Mouse (Mus musculus): ENCODE measurements around the gene G430095P16Rik. TPM values are rescaled to one million over a fixed set of nuclear protein-coding genes. Genes with fewer than 3 reads are reported as not detected.

The G430095P16Rik gene
- total RNA-seq (2021) = 1 to 10 TPM in 1 of 2 experiments, under 1 TPM in 1; 0.66 to 1.1 TPM
- long read RNA-seq, experiment 1, partial matches to known transcripts = 0 of 1 reads
- long read RNA-seq, experiment 1, other reads (novel, unspliced or antisense) = 0 of 1 reads
- long read RNA-seq, experiment 2 = 0 reads

- peak; percentile 84 for DNase-seq
- intact Hi-C loops (cut with DNase I; ENCODE audit: low total_unique reads) = no loop called here
These were observed at the start of gene G430095P16Rik for GRCm38 (mm10) chr8:84722850-84723570. TSS of gene G430095P16Rik (plus strand) at chr8:84723007.

DNA sequence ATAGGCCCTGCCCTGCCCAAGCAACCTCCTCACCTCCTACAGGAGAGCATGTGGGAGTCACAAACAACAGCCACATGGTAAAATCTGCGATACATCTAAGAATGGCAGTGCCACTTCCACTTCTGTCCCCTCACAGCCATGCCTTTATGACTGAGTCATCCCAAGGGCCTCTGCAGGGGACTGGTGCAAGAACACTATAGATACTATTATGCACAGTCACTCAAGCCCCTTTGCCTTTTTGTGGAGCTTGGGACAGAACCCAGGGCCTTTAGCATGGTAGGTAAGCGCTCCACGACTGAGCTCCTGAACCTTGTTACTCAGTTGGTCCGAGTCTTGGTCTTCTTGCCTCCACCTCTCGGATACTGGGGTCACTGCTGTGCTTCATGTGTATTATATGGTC lies 45.5 kb upstream of the G430095P16Rik start:
- no peak for DNase-seq
- intact Hi-C loops (cut with DNase I; ENCODE audit: low total_unique reads) = no loop called here

DNA sequence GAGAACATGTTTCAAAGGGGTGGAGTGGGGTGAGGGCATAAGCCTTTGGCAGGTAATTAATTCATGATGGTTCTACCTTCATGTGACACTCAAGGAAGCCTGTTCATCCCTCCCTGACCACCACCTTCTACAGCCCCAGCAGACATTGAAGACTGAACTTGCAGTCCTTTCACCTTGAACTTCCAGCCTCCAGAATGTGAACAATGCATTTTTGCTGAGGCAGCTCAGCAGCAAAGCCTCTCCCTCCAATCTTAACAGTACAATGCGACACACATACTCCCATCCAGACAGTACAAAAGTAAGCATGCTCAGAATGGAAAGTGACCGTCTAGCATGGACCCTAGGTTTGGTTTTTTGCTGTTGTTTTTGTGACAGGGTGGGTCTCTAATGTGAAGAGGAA lies 41.3 kb upstream of the G430095P16Rik start:
- intact Hi-C loops (cut with DNase I; ENCODE audit: low total_unique reads) = no loop called here
- no peak for DNase-seq

- no peak for DNase-seq
- intact Hi-C loops (cut with DNase I; ENCODE audit: low total_unique reads) = no loop called here
These were observed 40.5 kb upstream of the G430095P16Rik start for GRCm38 (mm10) chr8:84682257-84682656.

DNA sequence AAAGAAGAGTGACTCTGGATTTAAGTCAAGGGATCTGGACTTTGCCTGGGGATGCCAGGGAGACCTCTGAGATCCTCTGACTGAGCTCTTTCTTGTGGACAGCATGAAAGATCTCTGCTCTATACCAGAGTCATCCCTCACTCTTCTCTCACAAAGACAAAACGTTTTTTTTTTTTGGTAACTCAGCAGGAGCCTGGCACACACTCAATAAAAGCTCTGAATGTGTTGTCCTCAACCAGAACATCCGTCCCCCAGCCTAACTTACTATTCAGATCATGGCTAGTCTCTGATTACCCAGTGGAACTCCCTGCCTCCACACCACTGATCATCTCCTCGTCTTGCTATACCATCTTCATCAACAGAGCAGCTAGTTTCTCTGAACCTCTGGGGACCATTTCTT lies 38.3 kb upstream of the G430095P16Rik start:
- intact Hi-C loops (cut with DNase I; ENCODE audit: low total_unique reads) = loop anchor here (2.0 kb wide), 1 partner anchor 16 kb away; no protein-coding TSS in a partner anchor
- DNase-seq = no peak

- intact Hi-C loops (cut with DNase I; ENCODE audit: low total_unique reads) = no loop called here
These were observed 36.4 kb upstream of the G430095P16Rik start, which contains the start of gene Trmt1 for GRCm38 (mm10) chr8:84686191-84687002. TSS of gene Trmt1 (plus strand) at chr8:84686307.

DNA sequence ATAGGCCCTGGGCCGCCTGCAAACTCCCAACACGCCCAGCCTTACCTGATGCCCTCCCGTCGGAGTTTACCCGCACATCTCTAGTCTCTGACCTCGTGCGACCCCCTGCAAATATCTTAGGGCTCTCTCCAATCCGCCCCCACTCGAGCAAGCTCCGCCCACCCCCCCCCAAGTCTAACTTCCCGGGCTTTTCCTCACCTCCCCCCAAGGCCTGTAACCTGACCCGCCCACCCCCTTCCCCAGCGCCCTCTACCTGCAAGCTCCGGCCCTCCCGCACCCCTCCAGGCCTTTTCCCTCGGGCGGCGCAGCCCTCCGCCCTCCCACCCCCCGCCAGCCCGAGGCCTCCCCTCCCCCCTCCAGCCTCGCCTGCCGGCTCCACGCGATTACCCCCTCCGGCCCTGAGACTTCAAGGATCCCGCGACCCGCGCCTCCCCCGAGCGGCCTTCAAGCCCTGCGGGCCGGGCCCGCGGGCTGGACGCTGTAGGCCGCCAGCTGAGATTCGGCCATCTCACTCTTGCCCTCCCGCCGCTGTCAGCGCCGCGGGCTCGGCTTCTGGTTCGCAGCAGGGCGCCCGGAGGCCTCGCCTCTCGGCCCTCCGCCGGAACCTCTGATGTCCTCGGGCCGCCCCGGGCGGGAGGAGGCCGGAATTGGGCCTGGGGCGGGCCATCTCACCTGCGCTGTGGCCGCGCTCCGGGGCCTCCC lies 35.7 kb upstream of the G430095P16Rik start:
- DNase-seq = no peak
- intact Hi-C loops (cut with DNase I; ENCODE audit: low total_unique reads) = no loop called here

More at GRCm38 (mm10) chr8:84686191-84687002, 36.4 kb upstream of the G430095P16Rik start, which contains the start of gene Trmt1:
- no peak for DNase-seq

- intact Hi-C loops (cut with DNase I; ENCODE audit: low total_unique reads) = no loop called here
These were observed 35.1 kb upstream of the G430095P16Rik start, which contains the start of gene Nacc1 for GRCm38 (mm10) chr8:84687705-84688100. TSS of gene Nacc1 (minus strand) at chr8:84687862.

DNA sequence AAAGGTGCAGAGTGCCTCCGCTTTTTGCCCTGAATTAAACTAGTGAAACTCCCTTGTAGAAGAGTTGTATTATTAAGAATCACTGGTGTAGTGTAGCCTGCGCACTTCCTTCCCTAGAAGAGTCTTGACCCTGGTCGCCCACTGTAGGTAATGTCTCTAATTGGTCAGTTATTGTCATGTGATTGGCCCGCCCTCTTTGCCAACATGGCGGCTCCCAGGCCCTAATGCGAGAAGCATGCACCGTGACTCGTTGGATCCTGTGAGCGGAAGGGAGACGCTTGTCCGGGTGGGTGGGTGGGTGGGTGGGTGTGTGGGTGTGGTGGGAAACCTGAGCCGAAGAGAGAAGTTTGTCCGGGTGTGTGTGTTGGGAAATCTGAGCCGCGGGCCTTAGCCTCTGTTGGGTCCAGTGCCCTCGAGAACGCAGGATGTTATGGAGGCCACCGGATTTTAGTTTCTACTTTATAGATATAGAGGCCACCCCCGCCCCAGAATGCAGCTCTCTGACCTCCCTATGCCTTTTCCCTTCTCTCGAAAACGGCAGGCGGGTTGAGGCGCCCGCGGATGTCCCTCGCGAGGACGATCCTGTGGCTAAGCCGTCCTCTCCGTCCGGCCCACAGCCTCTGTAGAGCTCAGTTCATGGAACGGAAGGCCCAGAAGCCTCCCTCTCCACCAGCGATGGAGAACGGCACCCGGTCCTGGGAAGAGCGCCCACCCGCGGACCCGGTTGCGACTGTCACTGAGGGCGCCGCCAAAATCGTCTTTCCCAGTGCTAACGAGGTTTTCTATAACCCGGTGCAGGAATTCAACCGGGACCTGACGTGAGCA lies 33.5 kb upstream of the G430095P16Rik start:
- peak; percentile 88 for DNase-seq
- intact Hi-C loops (cut with DNase I; ENCODE audit: low total_unique reads) = no loop called here

More at GRCm38 (mm10) chr8:84687705-84688100, 35.1 kb upstream of the G430095P16Rik start, which contains the start of gene Nacc1:
- peak; percentile 92 for DNase-seq

DNA sequence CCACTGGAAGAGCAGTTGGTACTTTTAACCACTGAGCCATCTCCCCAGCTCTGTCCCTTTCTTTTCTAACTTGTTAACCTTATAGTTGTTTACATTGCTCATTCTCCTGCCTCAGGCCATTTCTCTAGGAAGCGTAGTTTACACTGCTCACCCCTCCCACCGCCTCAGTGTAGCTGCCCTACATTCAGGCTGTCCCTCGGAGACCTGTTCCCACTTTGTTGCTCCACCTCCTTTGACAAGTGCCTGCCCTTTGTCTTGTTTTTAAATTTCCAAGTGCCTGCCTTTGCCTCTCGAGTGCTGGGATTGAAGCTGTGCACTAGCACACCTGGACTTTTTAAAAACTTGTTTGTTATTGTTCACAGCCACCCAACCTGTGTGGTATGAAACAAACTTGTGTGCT lies 29.5 kb upstream of the G430095P16Rik start:
- intact Hi-C loops (cut with DNase I; ENCODE audit: low total_unique reads) = no loop called here
- DNase-seq = no peak

- DNase-seq = no peak
- intact Hi-C loops (cut with DNase I; ENCODE audit: low total_unique reads) = no loop called here
These were observed 27.7 kb upstream of the G430095P16Rik start for GRCm38 (mm10) chr8:84695140-84695539.

DNA sequence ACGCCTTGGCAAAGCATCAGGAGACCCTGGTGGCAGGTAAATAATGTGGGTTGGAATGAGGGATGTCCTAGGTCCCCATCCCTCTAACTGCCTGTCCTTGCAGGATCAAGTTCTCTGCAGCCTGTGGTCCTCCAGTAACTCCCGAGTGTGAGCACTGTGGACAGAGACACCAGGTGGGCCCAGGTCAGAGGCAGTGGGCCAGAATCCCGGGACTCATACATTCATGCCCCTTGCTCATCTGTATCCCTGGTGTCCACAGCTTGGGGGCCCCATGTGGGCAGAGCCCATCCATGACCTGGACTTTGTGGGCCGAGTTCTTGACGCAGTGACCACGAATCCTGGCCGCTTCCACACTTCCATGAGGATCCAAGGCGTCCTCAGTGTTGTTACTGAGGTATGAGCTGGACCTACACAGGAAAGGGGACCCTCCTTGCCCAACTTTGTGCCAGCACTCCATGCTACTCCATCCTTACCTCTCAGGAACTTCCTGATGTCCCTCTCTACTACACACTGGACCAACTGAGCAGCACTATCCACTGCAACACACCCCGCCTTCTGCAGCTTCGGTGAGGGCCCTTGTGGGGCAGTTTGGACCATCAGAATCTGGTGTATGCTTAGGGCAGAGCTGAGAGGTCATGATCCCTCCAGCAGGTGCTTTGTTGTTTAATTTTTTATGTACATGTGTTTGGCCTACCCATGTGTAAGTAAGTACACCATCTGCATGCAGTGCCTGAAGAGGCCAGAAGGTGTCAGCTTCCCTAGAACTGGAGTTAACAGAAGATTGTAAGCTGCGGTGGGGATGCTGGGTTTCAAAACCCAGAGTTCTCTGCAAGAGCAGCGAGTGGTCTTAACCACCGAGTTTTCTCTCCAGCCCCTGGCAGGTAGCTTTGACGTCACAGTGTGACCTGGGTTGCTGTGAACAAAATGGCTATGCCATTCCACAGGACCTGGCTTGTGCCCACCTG lies 25.4 kb upstream of the G430095P16Rik start:
- intact Hi-C loops (cut with DNase I; ENCODE audit: low total_unique reads) = no loop called here
- DNase-seq = peak; percentile 58

DNA sequence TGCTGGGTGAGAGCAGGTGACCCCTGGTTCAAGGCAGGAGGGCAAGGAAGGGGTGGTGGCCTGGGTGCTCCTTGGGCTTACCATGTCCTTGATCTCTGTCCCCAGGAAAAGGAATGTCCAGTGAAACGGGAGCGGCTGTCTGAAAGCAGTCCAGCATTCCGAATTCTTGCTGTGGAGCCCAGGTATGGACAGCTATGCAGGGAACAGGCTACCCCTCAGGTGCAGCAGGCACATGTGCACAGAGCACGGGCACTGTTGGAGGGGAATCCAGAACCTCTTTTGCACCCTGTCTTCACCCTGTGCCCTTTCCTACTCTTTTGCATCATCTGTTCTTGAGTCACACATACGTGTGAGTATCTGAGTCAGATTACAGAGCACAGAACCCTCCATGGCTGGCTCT lies 24.5 kb upstream of the G430095P16Rik start:
- no peak for DNase-seq
- intact Hi-C loops (cut with DNase I; ENCODE audit: low total_unique reads) = no loop called here

DNA sequence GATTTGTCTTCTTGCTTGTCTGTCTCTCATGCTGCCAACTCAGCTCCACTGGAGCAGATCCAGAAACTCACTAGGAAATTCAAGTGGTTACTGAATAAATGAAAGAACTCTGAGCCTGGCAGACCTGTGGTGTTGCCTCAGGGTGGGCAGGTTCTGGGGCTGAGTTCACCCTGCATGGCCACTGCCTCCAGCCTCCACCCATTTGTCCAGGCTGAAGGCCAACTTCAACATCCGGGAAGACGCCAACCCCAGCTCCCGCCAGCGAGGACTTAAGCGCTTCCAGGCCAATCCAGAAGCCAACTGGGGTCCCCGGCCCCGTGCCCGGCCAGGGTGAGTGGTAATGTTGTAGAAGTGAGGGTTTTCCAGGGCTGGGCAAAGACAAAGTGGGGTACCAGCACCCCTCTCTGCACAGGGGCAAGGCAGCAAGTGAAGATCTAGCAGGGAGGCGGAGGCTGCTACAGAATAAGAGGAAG lies 23.8 kb upstream of the G430095P16Rik start:
- DNase-seq = peak; percentile 72
- intact Hi-C loops (cut with DNase I; ENCODE audit: low total_unique reads) = no loop called here

GRCm38 (mm10) chr8:84699861-84700322 lies 22.9 kb upstream of the G430095P16Rik start:
- intact Hi-C loops (cut with DNase I; ENCODE audit: low total_unique reads) = no loop called here
- peak; percentile 61 for DNase-seq

GRCm38 (mm10) chr8:84700526-84700925 lies 22.3 kb upstream of the G430095P16Rik start:
- no peak for DNase-seq
- intact Hi-C loops (cut with DNase I; ENCODE audit: low total_unique reads) = no loop called here

Data from gastrocnemius, postnatal 14 days (tissue).